Mouse (Mus musculus) bone marrow macrophage, adult 2 months (primary cell): ENCODE measurements around the gene Setd2.

Source experiments
- CTCF ChIP-seq: IDR thresholded peaks from 2 replicates; pipeline ENCODE4 v1.5.1; 2012; ENCODE audit warnings: low read depth, mild to moderate bottlenecking, low read length, moderate library complexity
- POLR2A ChIP-seq: IDR thresholded peaks from 2 replicates; pipeline ENCODE4 v1.6.1; 2012; ENCODE audit warnings: mild to moderate bottlenecking, low read depth, low read length, borderline replicate concordance

DNA sequence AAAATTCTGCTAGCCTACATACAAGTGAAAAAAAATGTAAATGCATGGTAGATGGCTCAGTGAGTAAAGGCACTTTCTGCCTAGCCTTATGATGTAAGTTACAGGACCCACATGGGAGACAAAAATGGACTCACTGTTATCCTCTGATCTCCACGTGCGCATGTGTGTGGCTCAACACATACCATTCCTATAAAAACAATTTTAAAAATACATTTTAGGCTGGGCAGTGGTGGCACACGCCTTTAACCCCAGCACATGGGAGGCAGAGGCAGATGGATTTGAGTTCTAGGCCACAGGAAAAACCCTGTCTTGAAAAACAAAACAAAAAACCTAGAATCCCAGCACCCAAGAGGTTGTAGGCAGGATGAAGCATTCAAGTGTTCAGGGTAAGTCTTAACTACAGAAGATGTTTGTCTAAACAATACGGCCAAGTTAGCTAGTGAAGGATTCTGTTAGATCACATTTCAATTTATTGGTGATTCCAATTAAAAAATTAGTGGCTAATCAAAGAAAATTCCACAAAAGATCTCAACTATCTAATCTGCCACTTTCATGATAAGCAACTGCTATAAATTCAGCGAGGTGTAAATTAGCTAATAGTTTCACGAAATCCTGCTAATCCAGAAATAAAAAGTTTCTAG, 1.1 kb upstream of the Setd2 start:
- TF ChIP-seq CTCF (no peak), POLR2A (no peak)
